In the genomic region with DNA sequence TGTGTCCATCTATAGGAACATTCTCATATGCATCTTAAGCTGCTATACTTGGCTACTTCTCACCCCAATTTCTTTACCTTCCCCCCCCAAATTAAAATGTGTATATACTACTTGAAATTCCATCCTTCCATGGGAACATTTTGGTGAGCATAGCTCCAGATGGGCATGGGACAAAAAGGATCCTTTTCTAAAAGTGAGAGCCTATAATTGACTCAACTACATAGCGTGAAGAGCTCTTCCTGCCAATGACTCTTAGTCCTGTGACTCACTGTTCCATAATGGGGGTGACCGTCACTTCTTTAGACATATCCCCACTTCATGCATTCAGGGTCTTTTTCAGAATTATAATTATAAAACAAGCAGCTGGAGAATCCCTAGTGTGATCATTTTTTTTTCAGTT, we compare ENCODE assay signal across 26 mouse cellular contexts.
DNase-seq lines count a peak whose midpoint lies in the region; ATAC-seq lines count a peak whose summit lies in the region.
"Had no signal": no experiment of that assay in that cellular context is flagged by ENCODE, and none has a peak within 500 bp of the region (broad histone marks: within the 10 kb centered on the region; RNA-seq: fewer than 3 reads in every experiment).

No protein-coding gene starts in this region.

- no peak overlapping the region for H3K4me3 ChIP-seq in hindbrain, embryonic 12.5 days
- no peak overlapping the region for H3K4me3 ChIP-seq in liver, embryonic 11.5 days (ENCODE audit: low read depth, low read length)
- H3K4me3 ChIP-seq: embryonic facial prominence, embryonic 10.5 days; forebrain, embryonic 10.5 days; limb, embryonic 12.5 days; liver, embryonic 12.5 days; midbrain, embryonic 12.5 days; neural tube, embryonic 15.5 days had no signal

- no peak for DNase-seq in frontal cortex, postnatal 14 days (ENCODE audit: low spot score in 2 of 2)
- DNase-seq in right cerebral cortex, adult 18-20 months: peak; percentile 70
- no peak for DNase-seq in right cerebral cortex, postnatal 14 days
- DNase-seq in left cerebral cortex, postnatal 25 days (ENCODE audit: low spot score in 2 of 2): peak; percentile 32 to 95
- DNase-seq in kidney, postnatal 4 days: no peak
- no peak for DNase-seq in liver, embryonic 11.5 days (ENCODE audit: low spot score)
- DNase-seq: adrenal gland, postnatal 14 days; cerebellum, adult 11 months; cerebellum, postnatal 10 days; gastrocnemius, postnatal 14 days; heart, adult 11 months; kidney, adult 9 months; kidney, postnatal 14 days; lung, adult 18-20 months; lung, postnatal 10 days had no signal

- no peak overlapping the region for H3K27ac ChIP-seq in hindbrain, embryonic 12.5 days
- no peak overlapping the region for H3K27ac ChIP-seq in liver, embryonic 11.5 days (ENCODE audit: low read depth, low read length)
- H3K27ac ChIP-seq: embryonic facial prominence, embryonic 10.5 days; forebrain, embryonic 10.5 days; hindbrain, postnatal 0 days; limb, embryonic 12.5 days; liver, embryonic 12.5 days; midbrain, embryonic 12.5 days; neural tube, embryonic 15.5 days had no signal

- peak; percentile 91 for ATAC-seq in frontal cortex, adult (ENCODE audit: low TSS enrichment)
- no peak for ATAC-seq in hindbrain, embryonic 12.5 days (ENCODE audit: low FRiP score)
- ATAC-seq in liver, embryonic 11.5 days (replicated peaks; ENCODE audit: low FRiP score): no peak
- ATAC-seq: hindbrain, postnatal 0 days; intestine, embryonic 16.5 days; liver, embryonic 12.5 days had no signal

- no peaks in the 10 kb centered on the region for H3K27me3 ChIP-seq in hindbrain, embryonic 12.5 days
- H3K27me3 ChIP-seq in liver, embryonic 11.5 days (replicated peaks; ENCODE audit: control insufficient read depth, insufficient read depth, low read length): no peaks in the 10 kb centered on the region
- H3K27me3 ChIP-seq: limb, embryonic 12.5 days; liver, embryonic 12.5 days; midbrain, embryonic 12.5 days; neural tube, embryonic 15.5 days had no signal

- intact Hi-C loops in left cerebral cortex, postnatal 25 days (cut with DNase I): loop anchor here (1.0 to 10.0 kb wide), 7 partner anchors 45 to 1234 kb away; partner anchors contain the start of gene Brinp1

- 87% methylated on average over 2 of the region's 2 CpGs for WGBS in hindbrain, embryonic 12.5 days
- 88% methylated on average over 2 of the region's 2 CpGs for WGBS in liver, embryonic 11.5 days

- H3K36me3 ChIP-seq in hindbrain, embryonic 12.5 days: no peaks in the 10 kb centered on the region
- H3K36me3 ChIP-seq in liver, embryonic 11.5 days (ENCODE audit: control insufficient read depth, insufficient read depth, low read length): no peaks in the 10 kb centered on the region
- H3K36me3 ChIP-seq: embryonic facial prominence, embryonic 10.5 days; forebrain, embryonic 10.5 days; limb, embryonic 12.5 days; liver, embryonic 12.5 days; midbrain, embryonic 12.5 days; neural tube, embryonic 15.5 days had no signal

- H3K4me2 ChIP-seq in hindbrain, embryonic 12.5 days (replicated peaks): no peak overlapping the region
- H3K4me2 ChIP-seq in liver, embryonic 11.5 days: no peak overlapping the region
- H3K4me2 ChIP-seq: heart, embryonic 11.5 days; limb, embryonic 12.5 days; liver, embryonic 12.5 days; midbrain, embryonic 12.5 days; neural tube, embryonic 15.5 days had no signal

- H3K4me1 ChIP-seq in hindbrain, embryonic 12.5 days: no peaks in the 10 kb centered on the region
- no peaks in the 10 kb centered on the region for H3K4me1 ChIP-seq in liver, embryonic 11.5 days (replicated peaks; ENCODE audit: control insufficient read depth, insufficient read depth, low read length)
- H3K4me1 ChIP-seq: embryonic facial prominence, embryonic 10.5 days; forebrain, embryonic 10.5 days; limb, embryonic 12.5 days; liver, embryonic 12.5 days; midbrain, embryonic 12.5 days; neural tube, embryonic 15.5 days had no signal

- H3K9ac ChIP-seq in hindbrain, embryonic 12.5 days: no peak overlapping the region
- H3K9ac ChIP-seq in liver, embryonic 11.5 days (ENCODE audit: low read depth, low read length): no peak overlapping the region
- H3K9ac ChIP-seq: limb, embryonic 12.5 days; liver, embryonic 12.5 days; midbrain, embryonic 12.5 days; neural tube, embryonic 15.5 days had no signal

- no peaks in the 10 kb centered on the region for H3K9me3 ChIP-seq in hindbrain, embryonic 12.5 days (replicated peaks)
- no peaks in the 10 kb centered on the region for H3K9me3 ChIP-seq in liver, embryonic 11.5 days (ENCODE audit: control insufficient read depth, low read length)
- H3K9me3 ChIP-seq: embryonic facial prominence, embryonic 10.5 days; forebrain, embryonic 10.5 days; limb, embryonic 12.5 days; liver, embryonic 12.5 days; midbrain, embryonic 12.5 days; neural tube, embryonic 15.5 days had no signal

Comparison
In these comparisons a context has a peak if more than half of its experiments do, and no peak if none do; other contexts are left out.
1. DNase-seq: peak in right cerebral cortex, adult 18-20 months (single experiment) and left cerebral cortex, postnatal 25 days (2 of 2); none in frontal cortex, postnatal 14 days (0 of 2), right cerebral cortex, postnatal 14 days (single experiment), kidney, postnatal 4 days (0 of 2) and liver, embryonic 11.5 days (single experiment).